Mouse (Mus musculus): Measurements from ENCODE around the gene Phb2.
A peak's percentile ranks its signal among the peaks of the same experiment; 100 is the strongest.
"Not testable (repeated sequence)": the region's sequence is repeated elsewhere in the genome, so short reads cannot be mapped to it uniquely, and the experiment has no call there.

Gene Phb2

GRCm38 (mm10) chr6:124711824-124712782 lies at the start of gene Phb2, which contains the start of gene Emg1:
TSS of gene Phb2 (plus strand) at chr6:124712336.
TSS of gene Emg1 (minus strand) at chr6:124712178.
- DNase-seq (ENCODE audit: low spot score): peak; percentile 96

- peak; percentile 96 for DNase-seq (ENCODE audit: low spot score)
These were observed 49.4 kb upstream of the Phb2 start, which contains the start of gene Lpcat3 for GRCm38 (mm10) chr6:124662477-124663423. TSS of gene Lpcat3 (plus strand) at chr6:124663027.

- no peak for DNase-seq (ENCODE audit: low spot score)
These were observed 48.7 kb upstream of the Phb2 start for GRCm38 (mm10) chr6:124663424-124663795.

DNA sequence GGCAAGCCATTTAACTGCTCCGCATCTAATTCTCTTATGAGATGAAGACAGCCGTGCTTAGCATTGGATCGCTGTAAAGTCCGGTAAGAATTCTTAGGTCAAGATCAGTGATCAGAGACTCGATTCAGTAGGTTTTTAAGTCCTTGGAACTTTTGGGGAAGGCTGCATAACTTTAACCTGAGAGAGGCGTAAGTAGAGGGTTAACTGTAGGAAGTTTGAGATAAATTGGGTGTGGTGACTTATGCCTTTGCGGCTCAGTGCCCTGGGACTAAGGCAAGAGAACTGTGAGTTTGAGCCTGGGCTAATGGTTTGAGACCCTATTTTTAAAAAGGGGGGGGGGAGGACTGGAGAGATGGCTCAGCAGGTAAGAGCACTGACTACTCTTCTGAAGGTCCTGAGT lies 47.9 kb upstream of the Phb2 start:
- no peak for DNase-seq (ENCODE audit: low spot score)

DNA sequence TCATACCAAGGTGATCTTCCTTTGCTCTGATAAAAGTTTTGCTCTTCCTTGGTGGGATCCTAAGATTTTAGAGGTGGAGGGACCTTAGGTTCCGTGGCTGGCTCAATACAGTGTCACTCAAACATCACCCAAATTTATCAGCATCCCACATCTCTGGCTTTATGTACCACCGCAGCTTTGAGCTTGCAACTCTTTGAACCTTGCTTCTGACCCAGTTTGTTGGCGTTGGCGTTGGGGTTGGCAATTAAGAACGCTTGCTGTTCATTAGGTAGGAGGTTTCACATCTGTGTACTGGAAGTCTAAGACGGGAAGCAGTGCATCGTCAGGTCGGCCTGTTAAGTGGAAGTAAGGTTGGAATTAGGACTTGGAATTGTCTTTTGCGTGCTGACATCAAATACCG lies 47.1 kb upstream of the Phb2 start:
- DNase-seq (ENCODE audit: low spot score): no peak

DNA sequence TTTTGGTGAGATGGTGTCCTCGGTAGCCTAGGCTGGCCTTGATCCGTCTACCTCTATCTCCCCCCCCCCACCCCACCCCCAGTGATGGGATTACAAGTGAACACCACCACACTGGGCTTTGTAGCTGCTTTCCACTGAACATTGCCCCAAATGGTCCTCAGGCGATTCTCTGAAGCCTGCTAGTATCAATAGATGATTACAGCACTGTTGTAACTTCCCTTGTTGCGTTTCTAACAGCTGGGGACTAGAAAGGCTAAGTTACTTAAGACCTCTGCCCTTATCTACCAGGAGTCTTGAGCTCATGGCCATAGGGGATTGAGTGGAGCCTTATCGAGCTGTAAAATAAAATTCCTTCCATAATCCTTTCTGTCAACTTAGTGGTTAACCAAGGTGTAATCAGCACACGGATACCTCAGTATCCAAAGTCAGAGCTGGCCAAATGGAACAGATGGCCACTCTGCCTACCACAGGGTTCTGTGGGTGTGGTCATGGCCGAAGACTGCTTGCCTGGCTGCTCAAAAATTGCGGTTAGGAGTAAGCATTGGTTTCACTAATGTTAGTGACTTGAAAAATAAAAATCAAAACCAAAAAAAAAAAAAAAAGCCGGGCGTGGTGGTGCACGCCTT lies 42.8 kb upstream of the Phb2 start:
- DNase-seq (ENCODE audit: low spot score): no peak

DNA sequence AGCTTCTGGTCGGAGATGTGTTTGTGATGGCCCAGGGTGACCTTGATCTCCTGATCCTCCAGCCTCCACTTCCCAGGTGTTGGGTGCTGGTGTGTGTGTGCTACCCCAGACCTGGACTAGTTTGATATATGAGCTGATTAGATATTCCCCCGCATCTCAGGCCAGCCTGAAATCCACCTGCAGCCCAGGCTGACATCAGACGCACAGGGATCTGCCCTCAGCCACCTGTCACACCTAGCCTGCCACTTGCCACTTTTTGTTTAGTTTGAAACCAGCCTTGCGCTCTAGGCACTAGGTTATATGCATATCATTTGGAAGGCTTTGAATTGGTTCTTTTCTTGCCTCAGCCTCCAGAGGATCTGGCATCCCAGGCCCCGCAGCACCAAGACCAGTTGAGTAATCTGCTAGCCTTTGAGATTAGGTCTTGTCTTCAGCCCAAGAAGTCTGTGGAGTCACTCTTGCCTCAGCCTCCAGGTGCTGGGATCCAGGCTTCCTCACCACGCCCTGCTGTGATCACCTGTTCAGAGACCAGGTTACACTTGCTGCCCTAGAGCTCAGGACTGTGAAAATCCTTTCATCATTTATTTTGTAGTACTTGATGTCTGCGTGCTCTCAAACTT lies 41.7 kb upstream of the Phb2 start:
- no peak for DNase-seq (ENCODE audit: low spot score)

DNA sequence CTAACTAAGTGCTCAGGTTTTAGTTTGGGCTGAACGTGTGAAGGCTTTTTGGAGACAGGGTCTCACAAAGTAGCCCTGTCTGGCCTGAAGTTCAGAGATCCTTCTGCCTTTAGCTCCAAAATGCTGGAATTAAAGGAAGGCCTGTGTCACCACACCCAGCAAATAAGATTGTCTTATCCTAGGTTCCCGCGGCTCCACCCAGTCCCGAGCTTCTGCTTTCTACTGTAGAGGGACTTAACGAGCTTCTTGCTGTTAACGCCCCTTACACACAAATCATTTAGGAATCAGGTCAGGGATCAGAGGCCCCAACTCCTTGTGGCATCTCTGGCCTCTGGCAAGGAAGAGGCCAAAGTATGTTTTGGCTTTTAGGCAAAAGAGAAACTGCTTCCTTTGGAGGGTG lies 40.0 kb upstream of the Phb2 start:
- DNase-seq (ENCODE audit: low spot score): no peak

- no peak for DNase-seq (ENCODE audit: low spot score)
These were observed 38.5 kb upstream of the Phb2 start for GRCm38 (mm10) chr6:124673619-124674018.

GRCm38 (mm10) chr6:124674591-124674990 lies 37.5 kb upstream of the Phb2 start:
- DNase-seq (ENCODE audit: low spot score): no peak

DNA sequence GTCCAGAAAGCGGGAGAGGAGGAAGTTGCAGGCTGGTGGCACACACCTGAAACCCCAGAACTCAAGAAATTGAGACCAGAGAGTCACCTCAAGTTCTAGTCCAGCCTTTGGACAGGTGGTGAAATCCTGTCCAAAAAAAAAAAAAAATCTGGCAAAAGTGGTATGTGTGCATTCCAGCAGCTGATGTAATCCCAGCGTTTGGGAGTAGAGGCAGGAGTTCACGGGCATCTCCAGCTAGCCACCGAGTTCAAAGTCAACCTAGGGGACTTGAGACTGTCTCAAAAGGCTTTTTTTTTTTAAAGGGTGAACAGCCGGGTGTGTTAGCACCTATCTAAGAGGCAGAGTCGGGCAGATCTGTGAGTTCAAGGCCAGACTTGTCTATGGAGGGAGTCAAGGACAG lies 36.0 kb upstream of the Phb2 start:
- DNase-seq (ENCODE audit: low spot score): no peak

GRCm38 (mm10) chr6:124678769-124679168 lies 33.4 kb upstream of the Phb2 start:
- no peak for DNase-seq (ENCODE audit: low spot score)

DNA sequence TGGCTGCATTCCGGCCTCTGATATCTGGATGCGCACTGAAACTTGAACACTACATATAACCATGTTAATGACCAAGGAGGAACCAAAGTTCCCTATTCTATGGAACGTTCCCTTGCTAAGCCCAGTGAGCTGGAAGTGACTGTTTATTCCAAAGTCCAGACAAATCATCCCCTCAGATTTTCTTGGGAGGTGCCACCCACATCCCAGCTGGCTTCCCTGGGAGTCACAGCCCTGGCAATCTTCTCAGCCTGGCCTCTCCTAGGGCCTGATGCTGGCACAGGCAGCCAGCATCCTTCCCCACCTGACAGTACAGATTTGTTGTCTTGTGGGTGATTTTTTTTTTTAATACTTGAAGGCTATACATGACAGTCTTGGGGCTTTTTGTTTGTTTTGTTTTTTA lies 32.6 kb upstream of the Phb2 start:
- DNase-seq (ENCODE audit: low spot score): no peak

- DNase-seq (ENCODE audit: low spot score): not testable (repeated sequence)
These were observed 29.8 kb upstream of the Phb2 start for GRCm38 (mm10) chr6:124682291-124682690.

- DNase-seq (ENCODE audit: low spot score): no peak
These were observed 28.3 kb upstream of the Phb2 start for GRCm38 (mm10) chr6:124683591-124684417.

- DNase-seq (ENCODE audit: low spot score): no peak
These were observed 26.3 kb upstream of the Phb2 start for GRCm38 (mm10) chr6:124685606-124686386.

DNA sequence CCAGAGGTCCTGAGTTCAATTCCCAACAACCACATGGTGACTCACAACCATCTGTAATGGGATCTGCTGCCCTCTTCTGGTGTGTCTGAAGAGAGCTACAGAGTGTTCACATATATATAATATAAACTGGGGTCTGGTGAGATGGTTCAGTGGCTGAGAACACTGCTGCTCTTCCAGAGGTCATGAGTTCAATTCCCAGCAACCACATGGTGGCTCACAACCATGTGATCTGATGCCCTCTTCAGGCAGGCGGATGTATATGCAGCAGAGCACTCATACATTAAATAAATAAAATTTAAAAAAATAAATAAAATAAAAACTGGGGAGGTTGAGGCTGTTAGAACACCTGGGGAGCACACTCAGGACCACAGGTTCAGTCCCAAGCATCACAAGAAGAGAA lies 25.5 kb upstream of the Phb2 start:
- DNase-seq (ENCODE audit: low spot score): not testable (repeated sequence)

- no peak for DNase-seq (ENCODE audit: low spot score)
These were observed 23.9 kb upstream of the Phb2 start for GRCm38 (mm10) chr6:124688151-124688758.

DNA sequence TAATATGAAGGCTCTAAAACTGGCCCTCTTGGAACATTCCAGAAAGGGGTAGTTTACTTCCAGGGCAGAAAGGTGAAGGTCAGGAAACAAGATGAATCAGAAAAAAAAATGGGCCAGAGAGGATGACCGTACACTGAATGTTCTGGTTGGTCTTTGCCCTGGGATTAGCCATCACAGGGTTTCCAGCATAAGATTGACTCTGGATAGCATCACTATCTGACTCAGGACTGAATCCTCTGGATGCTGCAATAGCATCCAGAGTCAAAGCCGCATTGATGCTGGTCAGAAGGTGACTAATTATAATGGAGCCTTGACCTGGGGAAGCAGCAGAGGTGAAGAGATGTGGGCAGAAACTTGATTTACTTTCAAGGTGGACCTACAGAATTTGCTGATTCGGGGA lies 23.1 kb upstream of the Phb2 start:
- no peak for DNase-seq (ENCODE audit: low spot score)

DNA sequence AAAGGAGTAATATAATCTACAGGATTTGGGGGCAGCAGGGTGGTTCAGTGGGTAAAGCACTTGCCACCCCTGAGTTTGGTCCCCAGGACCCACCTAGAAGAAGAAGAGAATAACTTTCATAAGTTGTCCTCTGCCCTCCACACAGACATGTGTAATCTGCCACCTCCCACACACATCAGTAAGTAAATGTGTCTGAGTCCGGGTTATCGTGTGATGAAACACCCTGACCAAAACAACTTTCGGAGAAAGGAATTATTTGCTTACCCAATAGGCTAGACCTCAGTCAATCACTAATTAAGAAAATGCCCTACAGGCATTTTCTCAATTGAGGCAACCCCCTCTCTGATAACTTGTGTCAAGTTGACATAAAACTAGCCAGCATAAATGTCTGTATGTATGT lies 21.6 kb upstream of the Phb2 start:
- no peak for DNase-seq (ENCODE audit: low spot score)
